Mouse (Mus musculus): ENCODE measurements around the gene Rpl10a.
A peak's percentile ranks its signal among the peaks of the same experiment; 100 is the strongest.
"Not testable (repeated sequence)": the region's sequence is repeated elsewhere in the genome, so short reads cannot be mapped to it uniquely, and the experiment has no call there.

The Rpl10a gene

DNA sequence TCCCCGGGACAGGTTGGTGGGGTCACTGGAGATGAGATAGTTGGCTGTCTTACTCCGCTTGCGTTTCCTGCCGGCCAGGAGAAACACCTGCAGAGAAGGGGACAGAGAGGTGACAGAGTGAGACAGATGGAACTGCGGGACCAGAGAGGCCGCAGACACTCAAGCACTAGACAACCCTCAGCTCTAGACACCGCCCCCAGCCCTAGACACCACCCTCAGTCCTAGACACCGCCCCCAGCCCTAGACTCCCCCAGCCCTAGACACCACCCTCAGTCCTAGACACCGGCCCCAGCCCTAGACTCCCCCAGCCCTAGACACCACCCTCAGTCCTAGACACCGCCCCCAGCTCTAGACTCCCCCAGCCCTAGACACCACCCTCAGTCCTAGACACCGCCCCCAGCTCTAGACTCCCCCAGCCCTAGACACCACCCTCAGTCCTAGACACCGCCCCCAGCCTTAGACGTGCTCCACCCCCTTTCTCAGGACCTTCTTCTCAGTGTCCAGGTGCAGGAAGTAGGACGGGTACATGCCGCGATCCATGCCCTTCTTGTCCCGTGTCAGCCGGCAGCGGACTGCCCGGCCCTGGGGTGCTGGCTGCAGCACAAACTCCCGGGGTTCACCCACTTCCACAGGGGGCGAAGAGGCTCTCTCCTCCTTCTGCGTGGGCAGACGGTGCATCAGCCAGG lies 30.4 kb downstream of the Rpl10a start:
- DNase-seq (ENCODE audit: low read depth, low spot score) = not testable (repeated sequence)

DNA sequence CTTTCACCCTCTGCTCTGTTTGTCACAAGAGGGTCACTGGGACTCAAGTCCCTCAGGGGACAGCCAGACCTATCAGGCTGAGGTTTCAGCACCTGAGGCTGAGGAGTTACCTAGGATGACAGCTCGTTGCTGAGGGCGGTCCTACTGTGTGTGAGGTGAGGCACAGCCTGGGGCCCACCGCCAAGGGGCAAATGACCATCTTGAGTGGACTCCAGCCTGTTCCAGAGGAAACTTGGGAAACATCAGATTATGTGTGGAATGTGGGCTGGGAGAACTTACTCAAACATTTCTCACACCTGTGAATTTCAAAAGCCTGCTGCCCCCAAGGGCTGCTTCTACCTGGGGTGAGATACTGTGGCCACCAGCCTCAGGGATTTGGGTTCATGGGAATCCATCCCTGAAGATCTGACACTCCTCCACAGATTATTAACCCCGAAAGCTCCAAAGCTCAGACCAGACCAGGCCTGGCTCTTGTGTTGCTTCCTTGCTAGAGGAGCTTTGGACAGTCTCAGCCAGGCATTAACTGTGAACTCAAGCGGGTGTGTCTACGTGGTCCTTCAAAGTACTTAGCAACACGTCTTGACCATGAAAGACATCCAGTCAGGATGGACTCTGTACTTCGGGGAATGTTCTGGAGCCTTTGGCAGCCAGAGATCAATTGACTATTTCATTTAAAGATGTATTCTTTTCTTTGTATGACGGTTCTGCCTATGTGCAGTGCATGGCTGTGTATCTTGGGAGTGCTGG lies 32.4 kb downstream of the Rpl10a start:
- DNase-seq (ENCODE audit: low read depth, low spot score) = no peak

DNA sequence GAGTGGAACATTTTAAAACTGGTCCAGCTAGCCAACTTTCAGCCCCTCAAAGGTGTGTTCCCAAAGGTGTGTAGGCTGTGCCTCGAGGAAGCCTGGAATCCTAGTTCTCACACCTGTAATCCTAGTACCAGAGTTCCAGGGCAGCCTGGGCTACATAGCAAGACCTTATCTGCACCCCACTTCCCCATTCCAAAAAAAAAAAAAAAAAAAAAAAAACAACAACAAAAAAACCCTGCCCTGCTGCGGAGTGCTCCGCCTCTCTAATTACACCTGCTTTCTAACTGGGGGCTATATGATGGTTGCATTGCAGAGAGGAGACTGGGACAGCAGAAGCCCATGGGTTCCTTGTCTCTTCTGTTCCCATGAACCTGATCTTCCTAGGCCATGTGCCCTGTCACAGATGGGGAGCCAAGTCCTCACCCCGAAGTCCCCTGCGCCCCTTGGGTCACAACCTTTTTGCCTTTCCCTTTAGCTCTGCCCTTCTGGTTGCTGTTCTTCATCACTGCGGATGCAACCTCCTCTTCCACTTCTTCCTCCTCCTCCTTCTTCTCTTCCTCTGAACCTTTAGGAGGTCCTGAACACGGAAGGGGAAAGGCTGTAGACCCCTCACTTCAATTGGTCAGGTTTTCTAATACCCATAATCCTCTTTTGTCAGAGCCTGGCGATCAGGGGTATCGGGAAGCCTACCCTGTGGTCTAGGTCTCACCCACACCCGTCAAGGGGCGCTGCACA lies 33.8 kb downstream of the Rpl10a start:
- DNase-seq (ENCODE audit: low read depth, low spot score) = no peak

DNA sequence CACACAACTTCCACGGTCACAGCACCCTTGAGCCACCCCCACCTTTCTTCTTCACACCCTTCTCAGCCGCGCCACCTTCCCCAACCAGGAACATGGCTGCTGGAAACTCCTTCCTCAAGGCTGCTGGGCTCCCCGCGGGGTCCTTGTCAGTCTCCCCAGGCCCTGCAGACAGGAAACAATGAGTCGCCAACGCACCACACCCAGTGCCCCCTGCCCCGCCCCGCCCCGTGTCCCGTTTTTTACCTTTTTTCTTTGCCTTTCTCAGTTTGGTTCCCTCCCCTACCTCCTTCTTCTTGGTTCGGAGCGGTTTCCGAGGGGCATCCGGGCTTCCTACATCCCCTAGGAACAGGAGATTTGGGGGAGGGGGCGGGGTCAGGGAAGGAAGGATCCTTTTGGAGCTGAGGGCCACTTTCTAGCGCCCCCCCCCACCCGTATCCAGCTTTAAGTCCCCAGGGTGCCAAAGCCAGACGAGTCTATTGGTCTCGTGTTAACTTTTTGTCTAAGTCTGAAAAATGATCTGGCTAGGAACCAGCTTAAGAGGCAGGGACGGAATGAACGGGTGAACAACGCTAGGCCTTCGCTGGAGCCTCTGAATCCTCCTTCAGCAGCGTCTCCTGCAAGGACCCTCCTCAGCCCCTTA lies 34.5 kb downstream of the Rpl10a start:
- DNase-seq (ENCODE audit: low read depth, low spot score) = no peak

- DNase-seq (ENCODE audit: low read depth, low spot score) = no peak
Measured at GRCm38 (mm10) chr17:28363507-28363906, 35.2 kb downstream of the Rpl10a start.

DNA sequence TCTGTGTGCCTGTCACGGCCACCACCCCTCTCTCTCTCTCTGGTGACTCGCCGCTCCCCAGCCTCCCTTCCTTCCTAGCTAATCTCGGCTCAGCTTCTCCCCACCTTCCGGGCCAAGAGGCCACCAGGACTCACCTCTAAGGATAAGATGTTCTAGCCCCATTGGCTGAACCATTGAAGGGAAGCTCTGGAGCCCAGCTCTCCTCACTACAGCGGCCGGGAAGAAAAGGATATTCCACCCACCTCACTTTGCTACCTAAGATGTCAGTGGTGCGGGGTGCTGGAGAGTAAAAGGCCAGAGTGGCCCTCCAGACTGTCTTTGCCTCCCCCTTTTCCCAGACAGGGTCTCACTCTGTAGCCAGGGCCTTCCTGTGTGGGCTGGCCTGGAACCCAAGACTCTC lies 36.9 kb downstream of the Rpl10a start, which contains the start of gene Tulp1:
Tulp1 (minus strand) TSS at position 101 of the 400 bp plus-strand sequence.
- no peak for DNase-seq (ENCODE audit: low read depth, low spot score)

DNA sequence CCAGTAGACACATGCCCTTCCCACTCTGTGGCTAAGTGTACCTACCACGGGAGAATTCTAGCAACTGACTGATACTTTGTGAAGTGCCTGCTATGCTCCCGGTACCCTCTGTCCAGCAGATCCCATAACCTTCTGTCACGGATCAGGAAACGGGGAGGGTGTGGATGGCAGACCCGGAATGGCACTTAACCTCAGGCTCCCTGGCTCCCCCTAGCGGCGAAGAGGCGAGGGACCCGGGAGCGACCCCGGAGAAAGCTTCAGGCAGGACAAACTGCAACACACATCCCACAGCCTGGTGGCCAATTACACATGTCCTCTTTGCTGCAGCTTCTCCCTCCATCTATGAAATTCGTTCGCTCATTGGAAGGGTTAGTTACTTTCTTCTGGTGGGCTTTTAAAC lies 40.2 kb downstream of the Rpl10a start:
- peak; percentile 43 for DNase-seq (ENCODE audit: low read depth, low spot score)

DNA sequence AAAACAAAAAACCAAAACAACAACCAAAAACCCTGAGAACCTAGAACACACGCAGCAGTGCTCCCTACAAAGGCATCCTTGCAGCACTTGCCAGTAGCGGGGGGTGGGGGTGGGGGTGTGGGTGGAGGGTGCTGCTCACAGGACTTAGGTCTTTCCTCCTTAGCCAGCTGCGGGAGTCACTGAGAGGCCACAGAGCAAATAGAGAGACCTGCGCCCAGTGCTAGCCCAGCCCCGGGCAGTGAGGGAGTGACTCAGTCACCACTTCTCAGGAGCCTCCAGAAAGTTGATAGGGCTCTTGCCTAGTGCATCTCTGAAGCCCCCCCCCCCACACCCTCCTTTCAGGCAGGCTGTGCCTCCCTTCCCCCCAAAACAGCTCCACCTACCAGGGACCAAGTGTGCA lies 40.8 kb downstream of the Rpl10a start:
- DNase-seq (ENCODE audit: low read depth, low spot score) = no peak

- no peak for DNase-seq (ENCODE audit: low read depth, low spot score)
Measured at GRCm38 (mm10) chr17:28371286-28371685, 43.0 kb downstream of the Rpl10a start.

DNA sequence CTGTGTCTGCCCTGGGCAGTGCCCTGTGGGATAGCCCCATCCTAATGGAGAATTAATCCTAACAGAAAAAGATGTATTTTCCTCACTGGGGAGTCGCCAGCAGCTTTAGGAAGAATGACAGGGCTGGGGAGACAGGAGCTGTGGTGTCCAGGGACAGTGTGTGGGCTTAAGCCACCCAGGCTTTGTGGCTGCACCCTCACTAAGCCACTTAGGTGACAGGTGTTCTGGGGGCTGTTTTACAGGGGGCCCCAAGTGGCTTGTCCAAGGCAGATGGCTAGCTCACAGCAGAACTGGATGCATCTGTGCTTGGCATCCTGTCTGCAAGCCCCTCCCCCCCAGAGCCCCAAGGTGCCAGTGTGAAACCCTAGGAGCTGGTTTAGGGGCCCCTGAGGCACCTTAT lies 43.7 kb downstream of the Rpl10a start:
- no peak for DNase-seq (ENCODE audit: low read depth, low spot score)

- DNase-seq (ENCODE audit: low read depth, low spot score) = peak; percentile 23
Measured at GRCm38 (mm10) chr17:28373821-28374220, 45.5 kb downstream of the Rpl10a start.

DNA sequence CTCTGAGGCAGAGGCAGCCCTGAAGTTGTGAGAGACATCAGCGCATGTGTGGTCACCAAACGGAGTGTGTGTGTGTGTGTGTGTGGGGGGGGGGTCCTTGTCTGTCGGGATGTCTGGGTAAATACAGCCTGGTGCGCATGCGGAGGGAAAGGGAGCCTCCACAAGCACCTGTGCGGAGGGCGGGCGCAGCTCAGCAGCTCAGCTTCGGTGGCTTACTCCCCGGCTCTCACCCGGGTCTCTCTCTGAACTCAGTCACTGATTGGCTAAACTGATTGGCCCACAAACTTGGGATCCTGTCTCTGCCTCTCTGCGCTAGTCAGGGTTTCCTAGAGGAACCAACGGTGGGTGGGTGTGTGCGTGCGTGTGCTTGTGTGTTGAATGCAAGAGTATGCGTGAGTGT lies 46.2 kb downstream of the Rpl10a start:
- DNase-seq (ENCODE audit: low read depth, low spot score) = peak; percentile 6

- DNase-seq (ENCODE audit: low read depth, low spot score) = no peak
Measured at GRCm38 (mm10) chr17:28375592-28376061, 47.4 kb downstream of the Rpl10a start.

DNA sequence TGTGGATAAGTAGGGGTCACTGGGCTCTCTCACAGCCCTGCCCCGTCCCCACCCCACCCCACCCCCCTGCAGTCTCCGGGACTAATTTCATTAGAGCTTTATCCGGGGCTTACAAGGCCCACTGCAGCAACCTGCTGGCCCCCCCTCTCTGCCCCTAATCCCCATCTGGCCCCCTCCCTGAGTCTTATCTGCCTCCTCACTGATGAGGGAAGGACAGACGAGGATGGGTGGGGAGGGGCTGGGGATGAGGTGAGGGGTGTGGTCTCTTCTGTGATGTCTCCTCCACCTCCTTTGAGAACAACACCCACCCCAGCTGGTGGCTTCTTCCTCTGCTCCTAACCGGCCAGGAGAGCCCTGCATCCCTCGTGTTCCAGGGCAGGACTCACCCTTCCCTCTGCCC lies 52.0 kb downstream of the Rpl10a start:
- DNase-seq (ENCODE audit: low read depth, low spot score) = no peak

All from brain, adult 2 months (tissue).